Mouse (Mus musculus) fibroblast of lung, adult 2 months (primary cell): ENCODE data around the gene Chst10.

Experiments used
- DNase-seq: peaks from one replicate; pipeline ENCODE4 v3.0.0-alpha.2; 2011; ENCODE audit warnings: low read depth

Gene Chst10

GRCm38 (mm10) chr1:38866242-38866641 is 31.7 kb downstream of the Chst10 start:
- DNase-seq, result no peak

GRCm38 (mm10) chr1:38864341-38864740 is 33.6 kb downstream of the Chst10 start:
- no peak for DNase-seq

GRCm38 (mm10) chr1:38862213-38862612 is 35.7 kb downstream of the Chst10 start:
- DNase-seq, result no peak

DNA sequence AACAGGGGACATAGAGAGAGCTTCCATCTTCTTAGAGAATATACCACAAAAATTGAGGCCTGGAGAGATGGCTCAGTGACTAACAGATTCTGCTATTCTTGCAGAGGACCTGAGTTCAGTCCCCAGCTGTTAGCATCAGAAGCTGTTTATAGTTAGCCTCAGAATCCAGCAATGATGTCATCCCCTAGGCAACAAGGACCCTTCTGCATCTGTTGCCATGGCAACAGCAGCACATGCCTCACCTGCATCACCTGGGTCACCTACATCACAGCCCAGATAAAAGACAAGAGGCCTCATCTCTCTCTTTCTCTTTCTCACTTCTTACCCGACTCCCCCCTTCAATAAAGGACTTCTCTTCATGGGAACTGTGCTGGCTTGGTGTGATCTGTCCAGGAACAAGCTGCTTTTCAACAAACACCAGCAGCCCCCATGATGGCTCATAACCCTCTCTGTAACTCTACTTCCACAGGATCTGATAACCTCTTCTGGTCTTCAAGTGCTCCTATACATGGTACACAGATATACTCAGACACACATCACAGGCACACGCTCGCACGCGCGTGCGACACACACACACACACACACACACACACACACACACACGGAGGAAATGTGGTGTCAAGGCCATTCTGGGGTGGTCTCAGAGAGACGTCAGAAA is 37.0 kb downstream of the Chst10 start:
- no peak for DNase-seq

DNA sequence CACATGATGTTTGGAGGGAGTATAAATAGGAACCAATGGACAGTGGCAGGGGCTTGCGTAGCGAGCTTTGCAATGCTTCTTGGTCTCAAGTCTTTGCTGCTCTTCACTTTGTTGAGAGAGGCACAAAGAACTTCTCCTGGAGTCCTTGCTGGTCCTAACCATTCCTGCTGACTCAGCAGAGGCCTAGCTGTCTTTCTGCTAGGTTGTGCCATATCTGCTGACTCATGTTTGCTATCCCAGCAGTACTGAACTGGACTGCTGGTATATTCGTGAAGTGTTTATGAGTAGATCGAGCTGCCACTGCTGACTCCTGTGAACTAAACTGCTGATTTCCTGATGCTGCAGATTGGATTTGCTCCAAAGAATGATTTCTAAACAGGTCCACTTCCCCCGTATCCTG is 37.8 kb downstream of the Chst10 start:
- DNase-seq, result no peak

DNA sequence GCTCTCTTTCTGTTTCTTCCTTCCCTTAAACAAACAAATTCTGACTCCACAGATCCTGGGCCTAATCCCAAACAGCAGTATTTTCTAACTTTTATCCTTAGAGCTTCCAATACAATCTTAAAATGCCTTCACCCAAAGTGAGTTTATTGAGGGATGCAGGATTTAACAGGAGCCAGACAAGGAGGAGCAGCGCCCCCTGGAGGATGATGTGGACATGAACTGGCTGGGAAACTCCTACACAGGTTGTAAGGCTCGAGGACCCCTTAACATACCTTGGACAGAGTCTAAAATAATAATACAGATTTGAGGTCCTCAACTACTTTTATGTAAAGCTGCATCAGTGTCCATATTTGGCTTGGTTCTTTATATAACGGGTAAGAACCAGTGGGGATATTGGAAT is 41.8 kb downstream of the Chst10 start:
- no peak for DNase-seq

DNA sequence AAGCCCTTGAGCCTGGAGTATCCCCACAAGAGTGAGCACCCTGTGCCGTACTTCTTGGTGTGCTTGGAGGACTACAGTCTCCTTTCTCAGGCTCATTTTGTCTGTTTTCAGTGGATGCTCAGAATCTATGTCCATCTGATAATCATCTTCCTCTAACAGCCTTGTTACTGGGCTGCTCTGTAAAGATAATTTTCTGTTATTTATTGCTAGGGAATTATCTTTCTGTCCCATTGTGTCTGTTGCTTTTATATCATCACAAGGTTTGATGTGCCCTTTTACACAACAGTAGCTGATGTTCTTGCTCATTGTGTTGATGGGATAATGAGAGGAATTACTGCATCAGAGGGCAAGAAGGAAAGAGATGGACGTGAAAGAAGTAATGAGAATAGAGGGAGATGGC is 45.7 kb downstream of the Chst10 start:
- no peak for DNase-seq

GRCm38 (mm10) chr1:38850650-38851049 is 47.3 kb downstream of the Chst10 start:
- no peak for DNase-seq

- DNase-seq, result no peak
Observed at GRCm38 (mm10) chr1:38848451-38849289, 49.3 kb downstream of the Chst10 start.

DNA sequence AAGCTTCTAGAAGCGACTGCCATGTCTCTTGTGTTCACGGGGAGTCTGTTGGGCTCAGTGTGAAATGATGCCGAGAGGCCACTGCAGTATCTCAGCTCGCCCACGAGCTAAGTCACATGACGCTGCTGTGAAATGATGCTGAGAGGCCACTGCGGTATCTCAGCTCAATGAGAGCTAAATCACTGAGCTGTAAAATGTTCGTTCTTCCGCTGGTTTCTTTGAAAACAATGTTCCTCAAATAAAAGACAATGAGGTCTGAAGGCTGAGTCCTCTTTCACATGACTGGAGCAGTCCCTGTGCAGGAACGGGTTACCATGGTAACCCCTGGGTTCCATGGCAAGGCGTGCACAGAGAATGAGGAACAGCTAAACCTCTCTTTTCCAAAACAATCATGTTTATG is 50.0 kb downstream of the Chst10 start:
- no peak for DNase-seq

DNA sequence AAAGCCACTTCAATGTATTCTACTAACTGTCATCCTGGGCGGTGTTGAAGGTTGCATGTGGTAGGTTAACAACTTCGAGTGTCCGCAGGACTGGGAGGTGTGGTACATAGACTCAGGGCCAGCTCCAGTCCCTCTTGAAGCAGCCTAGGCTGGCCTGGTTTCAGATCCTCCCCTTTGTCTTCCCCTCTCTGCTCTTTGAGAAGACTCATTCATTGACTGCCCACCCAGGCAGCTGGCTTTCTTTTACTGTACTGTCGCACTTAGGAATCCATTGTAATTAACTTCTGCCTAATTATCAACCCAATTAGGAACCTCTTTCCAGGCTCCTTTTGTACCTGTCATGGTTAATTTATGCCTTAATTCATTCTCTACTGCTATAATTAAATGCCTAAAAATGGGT is 54.7 kb downstream of the Chst10 start:
- no peak for DNase-seq

- DNase-seq, result no peak
Observed at GRCm38 (mm10) chr1:38842861-38843260, 55.1 kb downstream of the Chst10 start.

DNA sequence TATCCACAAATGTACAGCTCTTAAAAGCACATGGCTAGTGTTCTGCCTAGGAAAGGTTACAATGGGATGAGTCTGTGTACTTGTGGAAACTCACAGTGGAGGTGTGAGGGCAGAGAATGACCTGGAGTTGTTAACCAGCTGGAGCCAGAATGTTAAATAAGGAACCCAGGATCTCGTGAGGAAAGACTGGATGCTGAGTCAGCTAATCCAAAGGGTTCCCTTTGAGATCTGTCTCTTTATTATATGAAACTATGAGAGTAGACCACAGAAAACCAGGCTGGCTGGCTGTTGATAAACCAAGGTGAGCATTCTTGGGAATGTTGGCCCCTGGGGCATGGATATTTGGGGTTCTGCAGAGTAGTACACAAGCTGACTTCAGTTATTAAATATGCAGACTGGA is 58.0 kb downstream of the Chst10 start:
- DNase-seq, result no peak

DNA sequence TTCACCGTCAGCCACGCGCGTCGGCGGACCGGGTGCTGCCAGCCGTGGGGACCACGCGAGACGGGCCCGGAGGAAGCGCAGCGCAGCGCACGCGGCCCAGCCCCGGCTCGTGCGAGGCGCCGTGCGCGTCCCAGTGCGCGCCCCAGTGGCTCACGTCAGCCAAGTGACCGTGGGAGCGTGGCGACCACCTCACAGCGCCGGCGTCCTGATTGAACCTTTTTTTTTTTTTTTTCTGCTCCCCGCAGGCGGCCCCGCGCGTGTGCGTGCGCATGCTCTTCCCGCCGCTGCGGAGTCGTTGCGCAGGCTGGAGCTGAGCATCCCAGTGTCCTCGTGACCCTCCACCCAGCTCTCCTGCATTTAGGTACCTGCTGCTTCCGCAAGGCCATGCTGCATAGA is 61.5 kb downstream of the Chst10 start, which contains the start of gene Lonrf2:
Gene Lonrf2 (minus strand): TSS at position 235 of the 396 bp plus-strand sequence.
- DNase-seq, result no peak

DNA sequence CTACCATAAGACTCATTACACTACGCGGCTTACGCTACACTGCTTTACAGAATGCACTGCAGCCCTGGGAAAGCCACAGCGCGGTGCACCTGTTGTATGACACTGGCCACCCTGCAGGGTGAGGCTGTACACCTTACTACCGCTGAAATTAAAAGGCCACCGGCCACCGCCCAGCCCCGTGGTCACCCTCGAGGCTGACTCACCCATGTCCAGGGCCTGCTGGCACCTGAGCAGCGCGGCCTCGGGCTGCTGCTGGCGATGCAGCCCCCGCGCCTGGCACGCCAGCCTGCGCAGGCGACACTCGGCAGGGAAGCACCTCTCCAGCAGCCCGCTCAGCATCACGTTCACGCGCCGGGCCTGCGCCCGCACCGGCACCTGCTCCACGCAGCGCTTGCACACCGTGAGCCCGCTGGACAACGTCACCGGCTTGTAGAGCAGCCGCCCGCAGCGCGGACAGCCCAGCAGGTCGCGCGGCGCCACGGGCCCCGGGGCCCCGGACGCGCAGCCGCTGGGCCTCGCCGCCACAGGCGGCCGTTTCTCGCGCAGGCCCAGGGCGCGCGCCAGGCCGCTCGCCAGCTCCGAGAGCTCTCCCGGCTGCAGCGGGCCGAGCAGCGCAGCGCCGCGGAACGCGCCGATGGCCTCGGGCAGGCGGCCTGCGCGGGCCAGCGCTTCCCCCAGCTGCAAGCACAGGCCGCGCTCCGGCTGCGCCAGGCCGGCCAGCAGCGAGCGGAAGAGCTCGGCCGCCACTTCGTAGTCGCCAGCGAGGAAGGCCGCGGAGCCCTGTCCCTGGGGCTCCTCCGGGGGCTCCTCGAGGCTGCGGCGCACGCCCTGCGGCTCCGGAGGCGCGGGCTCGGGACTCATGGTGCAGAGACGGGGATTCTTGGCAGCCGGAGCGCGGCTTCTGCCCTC is 62.1 kb downstream of the Chst10 start:
- DNase-seq, result no peak

DNA sequence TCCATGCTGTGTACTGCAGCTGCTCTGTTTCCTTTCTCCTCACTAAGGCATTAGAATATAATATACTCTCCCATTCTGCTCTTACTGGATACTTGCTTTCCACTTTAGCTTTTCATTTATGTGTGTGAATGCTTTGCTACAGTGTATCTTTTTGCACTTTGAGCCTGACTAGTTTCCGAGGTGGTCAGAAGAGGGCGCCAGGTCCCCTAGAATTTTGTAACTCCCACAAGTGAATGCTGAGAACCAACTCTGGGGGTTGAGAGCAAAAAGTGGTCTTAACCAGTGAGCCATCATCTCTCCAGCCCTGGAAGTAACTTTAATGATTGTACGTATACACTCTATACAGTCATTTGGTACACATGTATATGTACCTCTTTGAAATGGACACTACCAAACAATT is 63.1 kb downstream of the Chst10 start:
- no peak for DNase-seq

DNA sequence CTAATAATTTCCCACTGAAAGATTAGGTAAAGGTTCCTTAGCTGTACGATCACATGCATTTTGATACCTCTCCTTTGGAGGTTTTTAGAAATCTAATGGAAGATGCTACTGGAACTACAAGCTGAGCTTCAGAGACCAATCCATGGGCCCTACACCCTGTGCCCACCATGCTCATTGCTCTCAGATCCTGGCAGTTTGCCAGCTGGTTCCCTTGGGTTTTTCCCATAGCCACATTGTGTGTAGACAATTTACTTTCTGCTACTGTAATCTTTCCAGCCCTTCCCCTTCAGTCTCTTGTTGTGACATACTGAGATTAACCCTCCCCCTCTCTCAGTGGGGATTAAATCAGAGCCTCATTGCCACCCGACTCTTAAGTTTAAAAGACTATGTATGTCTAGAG is 73.0 kb downstream of the Chst10 start:
- DNase-seq, result no peak

GRCm38 (mm10) chr1:38823851-38824250 is 74.1 kb downstream of the Chst10 start:
- no peak for DNase-seq

DNA sequence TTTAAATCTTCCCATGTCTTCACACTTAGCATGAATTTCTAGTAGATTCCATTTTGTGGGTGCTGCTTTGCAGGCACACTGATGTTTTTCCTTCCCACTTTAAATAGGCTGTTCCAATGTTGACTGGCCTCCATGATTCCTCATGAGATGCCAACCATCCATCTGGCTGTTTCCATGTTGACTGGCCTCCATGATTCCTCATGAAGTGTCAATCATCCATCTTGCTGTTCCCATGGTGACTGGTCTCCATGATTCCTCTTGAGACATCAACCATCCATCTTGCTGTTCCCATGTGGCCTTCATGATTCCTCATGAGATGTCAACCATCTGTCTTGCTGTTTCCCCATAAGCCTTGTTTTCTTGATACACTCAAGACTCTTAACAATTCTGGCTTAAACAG is 78.3 kb downstream of the Chst10 start:
- no peak for DNase-seq

- DNase-seq, result no peak
Observed at GRCm38 (mm10) chr1:38817671-38818070, 80.3 kb downstream of the Chst10 start.

GRCm38 (mm10) chr1:38817268-38817667 is 80.7 kb downstream of the Chst10 start:
- DNase-seq, result no peak

- DNase-seq, result no peak
Observed at GRCm38 (mm10) chr1:38816306-38816705, 81.7 kb downstream of the Chst10 start.
